Mouse (Mus musculus) B cell, adult (primary cell): ENCODE results near the gene a. TPM values are rescaled to one million over a fixed set of nuclear protein-coding genes. Genes with fewer than 3 reads are reported as not detected.

Source experiments
- total RNA-seq: library from RNA; stranded (reverse); gene quantifications from 4 replicates; pipeline ENCODE4 v1.2.4, GENCODE M21; 2023; ENCODE audit not compliant: inconsistent age

The a gene
- total RNA-seq = not detected in 4 replicates

GRCm38 (mm10) chr2:154790656-154791483, at the start of gene a, which contains the start of gene Raly:
TSS of gene a (plus strand) at chr2:154791402.
TSS of gene Raly (plus strand) at chr2:154791096.

DNA sequence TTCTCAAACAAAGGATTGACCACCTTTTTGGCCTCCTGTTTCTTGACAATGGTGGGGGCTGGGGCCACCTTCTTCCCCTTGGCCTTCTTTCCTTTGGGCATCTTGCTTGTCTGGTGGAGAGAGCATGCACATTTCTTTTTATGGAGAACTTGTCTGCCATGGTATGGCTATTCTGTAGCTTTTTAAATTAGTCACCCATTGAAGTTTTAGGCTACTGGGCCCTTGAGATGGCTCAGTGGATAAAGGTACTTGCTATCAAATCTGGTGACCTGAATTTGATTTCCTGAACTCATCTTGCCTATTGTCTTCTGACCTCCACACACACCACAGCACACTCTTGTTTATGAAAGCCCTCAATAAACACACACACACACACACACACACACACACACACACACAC, 21.3 kb upstream of the a start, which contains the start of gene Gm14214:
Gene Gm14214, minus strand, starts transcription at position 101 of the 400 bp plus-strand sequence.

GRCm38 (mm10) chr2:154892201-154893044, 101.2 kb downstream of the a start, which contains the start of gene Eif2s2:
TSS of gene Eif2s2 (minus strand) at chr2:154892935.

DNA sequence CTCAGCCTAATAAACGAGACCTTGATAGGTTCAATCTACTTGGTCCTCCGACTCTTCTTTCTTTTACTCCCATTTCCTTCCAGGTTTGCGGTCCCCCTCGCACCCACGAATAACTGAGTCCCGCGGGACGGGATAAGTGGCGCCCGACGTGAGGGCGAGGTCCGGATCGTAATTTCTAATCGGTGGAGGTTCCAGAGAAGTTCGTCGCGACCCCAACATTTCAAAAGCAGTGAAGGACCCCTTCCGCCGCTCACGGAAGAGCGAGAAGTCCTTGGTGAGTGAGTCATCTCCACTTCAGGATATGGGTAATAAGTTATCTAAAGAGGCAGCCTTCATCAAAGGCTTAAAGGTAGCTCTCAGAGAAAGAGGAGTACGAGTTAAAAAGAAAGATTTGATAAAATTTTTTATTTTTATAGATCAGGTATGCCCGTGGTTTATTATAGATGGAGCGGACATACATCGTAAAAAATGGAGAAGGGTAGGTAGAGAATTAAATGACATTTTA, 227.1 kb downstream of the a start, which contains the start of gene Gm14226:
Gene Gm14226, plus strand, starts transcription at position 16 of the 505 bp plus-strand sequence.

DNA sequence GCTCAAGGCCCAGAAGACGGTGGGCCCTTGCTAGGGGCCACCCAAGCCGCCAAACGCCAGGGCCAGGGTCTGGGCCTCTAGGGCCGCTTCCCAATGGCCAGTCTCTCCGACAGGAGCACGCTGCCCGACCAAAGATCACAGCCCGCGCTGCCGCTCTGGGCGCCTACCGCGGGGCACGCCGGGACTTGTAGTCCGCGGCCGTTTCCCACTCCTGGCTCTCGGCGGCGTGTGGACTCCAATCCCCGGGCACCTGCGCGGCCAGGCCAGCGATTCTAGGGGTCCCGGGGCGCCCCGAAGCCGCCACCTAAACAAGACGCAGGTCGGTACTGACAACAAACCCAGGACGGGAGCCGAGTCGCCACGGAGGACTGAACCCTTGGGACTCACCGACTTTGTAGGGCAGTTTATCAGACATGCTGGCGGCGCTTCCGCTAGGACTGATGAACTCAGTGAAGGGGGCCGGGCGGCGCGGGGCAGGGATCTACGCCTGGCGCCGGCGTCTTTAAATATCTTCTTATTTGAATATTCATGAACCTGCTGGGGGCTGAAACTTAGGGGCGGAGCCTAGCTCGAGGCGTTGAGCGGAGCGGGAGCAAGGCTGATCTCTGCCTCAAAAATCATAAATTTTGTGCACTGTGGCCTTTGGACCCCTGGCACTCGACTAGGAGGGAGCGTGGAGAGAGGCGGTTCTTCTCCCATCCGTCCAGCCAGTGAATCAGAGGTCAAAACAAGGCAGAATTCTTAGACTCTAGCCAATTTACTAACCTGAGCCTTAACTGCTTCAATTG, 283.0 kb downstream of the a start, which contains the start of gene Ahcy:
Gene Ahcy, minus strand, starts transcription at position 520 of the 788 bp plus-strand sequence.

Other genes with a start within 250 kb of the a start
- 0.80 to 3.1 TPM (median 2.2 TPM) in 4 replicates for gene 1700003F12Rik, start 244.3 kb upstream of the a start, total RNA-seq
- gene Actl10, start 239.6 kb upstream of the a start, total RNA-seq = 0.45 to 1.5 TPM (median 1.0 TPM) in 4 replicates
- 0.39 to 2.3 TPM (median 0.87 TPM) in 3 of 4 replicates, not detected in the other for gene Necab3, start 232.5 kb upstream of the a start, total RNA-seq
- 5.1 to 6.9 TPM (median 6.4 TPM) in 4 replicates for gene E2f1, start 221.5 kb upstream of the a start, total RNA-seq
- 6.9 to 9.6 TPM (median 8.2 TPM) in 4 replicates for gene Pxmp4, start 187.7 kb upstream of the a start, total RNA-seq
- 7.2 to 8.6 TPM (median 8.1 TPM) in 4 replicates for gene Zfp341, start 178.1 kb upstream of the a start, total RNA-seq
- not detected in 4 replicates for gene 4930519P11Rik, start 178.0 kb upstream of the a start, total RNA-seq
- gene Chmp4b, start 139.7 kb upstream of the a start, total RNA-seq = 112 to 130 TPM (median 119 TPM) in 4 replicates
- gene Gm14214, start 21.4 kb upstream of the a start, total RNA-seq = not detected in 4 replicates
- 166 to 179 TPM (median 172 TPM) in 4 replicates for gene Raly, start 306 bp upstream of the a start, total RNA-seq
- gene Eif2s2, start 101.5 kb downstream of the a start, total RNA-seq = 82.7 to 97.6 TPM (median 91.7 TPM) in 4 replicates
- gene Gm14226, start 226.9 kb downstream of the a start, total RNA-seq = not detected in 4 replicates